Mouse (Mus musculus): Measurements from ENCODE around the gene Gipc3.

Gipc3 gene

GRCm38 (mm10) chr10:81319741-81320549 is 23.1 kb downstream of the Gipc3 start:
- DNase-seq, result no peak

GRCm38 (mm10) chr10:81319330-81319699 is 23.8 kb downstream of the Gipc3 start:
- peak in 1 of 2 experiments; percentile 33 for DNase-seq

GRCm38 (mm10) chr10:81318589-81319329 is 24.3 kb downstream of the Gipc3 start:
- DNase-seq, result peak; percentile 46 to 55

GRCm38 (mm10) chr10:81317273-81317672 is 25.8 kb downstream of the Gipc3 start:
- DNase-seq, result no peak

GRCm38 (mm10) chr10:81316338-81317060 is 26.6 kb downstream of the Gipc3 start:
- DNase-seq, result peak in 1 of 2 experiments; percentile 36

- DNase-seq, result no peak
Measured at GRCm38 (mm10) chr10:81315587-81315986, 27.5 kb downstream of the Gipc3 start.

GRCm38 (mm10) chr10:81314201-81314600 is 28.9 kb downstream of the Gipc3 start:
- no peak for DNase-seq

- DNase-seq, result no peak
Measured at GRCm38 (mm10) chr10:81313581-81313980, 29.5 kb downstream of the Gipc3 start.

- DNase-seq, result no peak
Measured at GRCm38 (mm10) chr10:81309571-81309970, 33.5 kb downstream of the Gipc3 start.

- DNase-seq, result no peak
Measured at GRCm38 (mm10) chr10:81306837-81307682, 36.0 kb downstream of the Gipc3 start.

GRCm38 (mm10) chr10:81306173-81306668 is 36.8 kb downstream of the Gipc3 start:
- no peak for DNase-seq

GRCm38 (mm10) chr10:81305663-81306062 is 37.4 kb downstream of the Gipc3 start:
- peak; percentile 58 for DNase-seq

- peak; percentile 72 to 75 for DNase-seq
Measured at GRCm38 (mm10) chr10:81304597-81305238, 38.3 kb downstream of the Gipc3 start.

- DNase-seq, result no peak
Measured at GRCm38 (mm10) chr10:81303761-81304160, 39.3 kb downstream of the Gipc3 start.

GRCm38 (mm10) chr10:81303258-81303657 is 39.8 kb downstream of the Gipc3 start:
- no peak for DNase-seq

- no peak for DNase-seq
Measured at GRCm38 (mm10) chr10:81302781-81303218, 40.3 kb downstream of the Gipc3 start.

GRCm38 (mm10) chr10:81302288-81302687 is 40.8 kb downstream of the Gipc3 start:
- DNase-seq, result no peak

GRCm38 (mm10) chr10:81301321-81301720 is 41.7 kb downstream of the Gipc3 start:
- peak; percentile 74 to 76 for DNase-seq

GRCm38 (mm10) chr10:81300352-81300907 is 42.6 kb downstream of the Gipc3 start:
- DNase-seq, result no peak

- DNase-seq, result no peak
Measured at GRCm38 (mm10) chr10:81299585-81300351, 43.3 kb downstream of the Gipc3 start.
